Mouse (Mus musculus) hindbrain, embryonic 14.5 days (tissue): ENCODE measurements around the gene Prodh2. TPM values are rescaled to one million over a fixed set of nuclear protein-coding genes. Genes with fewer than 3 reads are reported as not detected.

Experiments used
- ATAC-seq: fragments of 200-750 bp; cut with Nextera tagmentation; 2 replicates; pipeline ENCODE4 v1.8.0; 2017; ENCODE audit warnings: moderate number of reproducible peaks, mild to moderate bottlenecking, moderate TSS enrichment, moderate library complexity; ENCODE audit not compliant: low FRiP score
- DNase-seq: peaks from one replicate; pipeline ENCODE4 v3.0.0-alpha.2; 2015; ENCODE audit warnings: low spot score
- H3K27ac ChIP-seq: fragments of 300-500 bp; sonication (generic); 2 replicates; pipeline ENCODE4 v1.5.1; 2014; ENCODE audit warnings: mild to moderate bottlenecking, moderate library complexity
- H3K27me3 ChIP-seq: fragments of 300-500 bp; sonication (generic); 2 replicates; pipeline ENCODE4 v1.6.1; 2014; ENCODE audit warnings: mild to moderate bottlenecking, low read length, mixed read lengths; ENCODE audit not compliant: control insufficient read depth, insufficient read depth
- H3K36me3 ChIP-seq: fragments of 300-500 bp; sonication (generic); replicated peaks from 2 replicates; pipeline ENCODE4 v1.6.1; 2014; ENCODE audit not compliant: control insufficient read depth, insufficient read depth
- H3K4me1 ChIP-seq: fragments of 300-500 bp; sonication (generic); replicated peaks from 2 replicates; pipeline ENCODE4 v1.6.1; 2014; ENCODE audit warnings: antibody characterized with exemption, low read length, mixed read lengths; ENCODE audit not compliant: control insufficient read depth, insufficient read depth
- H3K4me2 ChIP-seq: fragments of 300-500 bp; sonication (generic); replicated peaks from 2 replicates; pipeline ENCODE4 v1.6.1; 2014; ENCODE audit warnings: mild to moderate bottlenecking, moderate library complexity
- H3K4me3 ChIP-seq: fragments of 300-500 bp; sonication (generic); replicated peaks from 2 replicates; pipeline ENCODE4 v1.5.1; 2014; ENCODE audit warnings: mild to moderate bottlenecking, low read length
- H3K9ac ChIP-seq: fragments of 300-500 bp; sonication (generic); 2 replicates; pipeline ENCODE4 v1.6.1; 2014
- H3K9me3 ChIP-seq: fragments of 300-500 bp; sonication (generic); 2 replicates; pipeline ENCODE4 v1.6.1; 2016; ENCODE audit warnings: low read length; ENCODE audit not compliant: control insufficient read depth
- WGBS: fragments of 180-500 bp; shearing (Covaris S2); extraction: QIAGEN DNeasy Blood & Tissue Kit; methylation state at CpG from one replicate; pipeline ENCODE4 v1.1.7; 2014; 5-methylcytosine and 5-hydroxymethylcytosine counted together
- polyA plus RNA-seq: library from polyadenylated mRNA; unstranded; fragments of >200 nt; fragmentation: Nextera tagmentation; extraction: Ambion mirVana; gene quantifications from 2 replicates; pipeline ENCODE4 v1.2.1, GENCODE M21; 2014

The Prodh2 gene
- polyA plus RNA-seq, result 0.48 TPM in 1 of 2 replicates, not detected in the other

GRCm38 (mm10) chr7:30493401-30493931, at the start of gene Prodh2:
TSS of gene Prodh2 (plus strand) at chr7:30493622.
- ATAC-seq (no peak), DNase-seq (no peak)

GRCm38 (mm10) chr7:30443696-30444095, 49.7 kb upstream of the Prodh2 start:
- H3K9ac ChIP-seq, result peak overlapping the region; percentile 98; the same call in 1 of the 2 replicates
- WGBS, result 17% methylated on average over 9 of the region's 9 CpGs
- H3K9me3 ChIP-seq, result no peaks in the 10 kb centered on the region
- ATAC-seq (no peak), DNase-seq (no peak)
- peaks cover 25% of the 10 kb centered on the region; the same call in 1 of the 2 replicates for H3K4me1 ChIP-seq
- peak overlapping the region; percentile 99 for H3K27ac ChIP-seq
- peak overlapping the region; percentile 82 for H3K4me2 ChIP-seq
- H3K4me3 ChIP-seq, result peak overlapping the region; percentile 92
- peaks cover 47% of the 10 kb centered on the region for H3K36me3 ChIP-seq
- no peaks in the 10 kb centered on the region for H3K27me3 ChIP-seq

More at GRCm38 (mm10) chr7:30493401-30493931, at the start of gene Prodh2:
- Histone ChIP-seq H3K27me3 (peaks cover 4% of the 10 kb centered on the region; the same call in 1 of the 2 replicates), H3K4me1 (no peaks in the 10 kb centered on the region), H3K36me3 (no peaks in the 10 kb centered on the region), H3K4me2 (no peak within 1 kb of the TSS), H3K9ac (no peak within 1 kb of the TSS), H3K4me3 (no peak within 1 kb of the TSS), H3K27ac (no peak within 1 kb of the TSS), H3K9me3 (no peaks in the 10 kb centered on the region)
- 47% methylated on average over 11 of the region's 11 CpGs for WGBS

- DNase-seq, result peak; percentile 78
- H3K4me3 ChIP-seq, result peak overlapping the region; percentile 92
- peak overlapping the region; percentile 98 for H3K9ac ChIP-seq
- no peaks in the 10 kb centered on the region for H3K9me3 ChIP-seq
- H3K4me1 ChIP-seq, result peaks cover 25% of the 10 kb centered on the region; the same call in 1 of the 2 replicates
- under 1% methylated on average over 38 of the region's 38 CpGs for WGBS
- peak; percentile 68 for ATAC-seq
- H3K4me2 ChIP-seq, result peak overlapping the region; percentile 82
- peaks cover 40% of the 10 kb centered on the region for H3K36me3 ChIP-seq
- peak overlapping the region; percentile 99 for H3K27ac ChIP-seq
- no peaks in the 10 kb centered on the region for H3K27me3 ChIP-seq
These were observed 49.1 kb upstream of the Prodh2 start for GRCm38 (mm10) chr7:30444154-30444970.

- Histone ChIP-seq H3K9ac (peak within 1 kb of the TSS; percentile 98), H3K27me3 (no peaks in the 10 kb centered on the region), H3K27ac (peak within 1 kb of the TSS; percentile 99), H3K4me2 (peak within 1 kb of the TSS; percentile 82), H3K36me3 (peaks cover 32% of the 10 kb centered on the region), H3K9me3 (no peaks in the 10 kb centered on the region), H3K4me3 (peak within 1 kb of the TSS; percentile 92), H3K4me1 (peaks cover 25% of the 10 kb centered on the region; the same call in 1 of the 2 replicates)
- under 1% methylated on average over 53 of the region's 72 CpGs for WGBS
- ATAC-seq (peak; percentile 84), DNase-seq (peak; percentile 82)
These were observed 48.3 kb upstream of the Prodh2 start, which contains the start of gene Aplp1 for GRCm38 (mm10) chr7:30444971-30445751. TSS of gene Aplp1 (minus strand) at chr7:30445535.

- no peak for DNase-seq
- WGBS, result 80% methylated on average over 7 of the region's 7 CpGs
These were observed 43.2 kb upstream of the Prodh2 start for GRCm38 (mm10) chr7:30450241-30450640.

GRCm38 (mm10) chr7:30453327-30453726, 40.1 kb upstream of the Prodh2 start:
- Histone ChIP-seq H3K4me2 (peak overlapping the region; percentile 40), H3K36me3 (no peaks in the 10 kb centered on the region), H3K4me1 (peaks cover 21% of the 10 kb centered on the region), H3K9ac (no peak overlapping the region; the same call in 1 of the 2 replicates), H3K4me3 (peak overlapping the region; percentile 17), H3K27ac (no peak overlapping the region), H3K9me3 (no peaks in the 10 kb centered on the region), H3K27me3 (peaks cover 57% of the 10 kb centered on the region)
- DNase-seq (no peak), ATAC-seq (no peak)
- WGBS, result 15% methylated on average over 25 of the region's 25 CpGs

More at GRCm38 (mm10) chr7:30450241-30450640, 43.2 kb upstream of the Prodh2 start:
- no peak overlapping the region for H3K4me2 ChIP-seq
- no peaks in the 10 kb centered on the region for H3K36me3 ChIP-seq
- H3K27me3 ChIP-seq, result peaks cover 31% of the 10 kb centered on the region
- no peak overlapping the region for H3K4me3 ChIP-seq
- peaks cover 9% of the 10 kb centered on the region; the same call in 1 of the 2 replicates for H3K4me1 ChIP-seq
- H3K9me3 ChIP-seq, result no peaks in the 10 kb centered on the region
- H3K27ac ChIP-seq, result no peak overlapping the region
- H3K9ac ChIP-seq, result no peak overlapping the region
- no peak for ATAC-seq

- no peaks in the 10 kb centered on the region for H3K9me3 ChIP-seq
- H3K27ac ChIP-seq, result no peak overlapping the region
- no peaks in the 10 kb centered on the region for H3K36me3 ChIP-seq
- peak overlapping the region; percentile 40 for H3K4me2 ChIP-seq
- WGBS, result 3% methylated on average over 25 of the region's 25 CpGs
- peaks cover 22% of the 10 kb centered on the region for H3K4me1 ChIP-seq
- H3K4me3 ChIP-seq, result peak overlapping the region; percentile 17
- peaks cover 57% of the 10 kb centered on the region for H3K27me3 ChIP-seq
- no peak overlapping the region; the same call in 1 of the 2 replicates for H3K9ac ChIP-seq
- ATAC-seq (no peak), DNase-seq (no peak)
These were observed 39.7 kb upstream of the Prodh2 start for GRCm38 (mm10) chr7:30453766-30454165.

- Histone ChIP-seq H3K4me3 (no peak overlapping the region), H3K27ac (no peak overlapping the region), H3K36me3 (no peaks in the 10 kb centered on the region), H3K4me1 (peaks cover 22% of the 10 kb centered on the region), H3K9ac (no peak overlapping the region), H3K9me3 (no peaks in the 10 kb centered on the region), H3K4me2 (peak overlapping the region; percentile 40), H3K27me3 (peaks cover 60% of the 10 kb centered on the region)
- DNase-seq (no peak), ATAC-seq (no peak)
- WGBS, result 6% methylated on average over 6 of the region's 6 CpGs
These were observed 39.2 kb upstream of the Prodh2 start for GRCm38 (mm10) chr7:30454259-30454658.
